Mouse (Mus musculus) testis, adult 2 months (tissue): ENCODE results near the gene Ctdnep1. TPM values are rescaled to one million over a fixed set of nuclear protein-coding genes. Genes with fewer than 3 reads are reported as not detected.
A peak's percentile ranks its signal among the peaks of the same experiment; 100 is the strongest.

Experiments used
- H3K27ac ChIP-seq: fragments of 200-500 bp; 2 replicates; pipeline ENCODE4 v1.5.1; 2012; ENCODE audit warnings: low read depth, low read length; ENCODE audit not compliant: control insufficient read depth, insufficient read depth
- H3K27me3 ChIP-seq: fragments of 200-500 bp; 2 replicates; pipeline ENCODE4 v1.6.1; 2012; ENCODE audit warnings: mild to moderate bottlenecking, low read length, moderate library complexity; ENCODE audit not compliant: control insufficient read depth, insufficient read depth
- H3K36me3 ChIP-seq: fragments of 200-500 bp; 2 replicates; pipeline ENCODE4 v1.6.1; 2012; ENCODE audit warnings: mild to moderate bottlenecking, low read length; ENCODE audit not compliant: control insufficient read depth, insufficient read depth
- H3K4me1 ChIP-seq: fragments of 200-500 bp; 2 replicates; pipeline ENCODE4 v1.6.1; 2012; ENCODE audit warnings: low read length; ENCODE audit not compliant: control insufficient read depth, insufficient read depth
- H3K4me3 ChIP-seq: fragments of 200-500 bp; 2 replicates; pipeline ENCODE4 v1.5.1; 2012; ENCODE audit warnings: low read depth, mild to moderate bottlenecking, low read length, moderate library complexity, mixed read lengths; ENCODE audit not compliant: control insufficient read depth
- CTCF ChIP-seq: fragments of 200-500 bp; IDR thresholded peaks from 2 replicates; pipeline ENCODE4 v1.5.1; 2012; ENCODE audit warnings: low read depth, mild to moderate bottlenecking, inconsistent platforms, low read length, moderate library complexity; ENCODE audit not compliant: control insufficient read depth, insufficient read depth, insufficient replicate concordance
- POLR2A ChIP-seq: fragments of 200-500 bp; IDR thresholded peaks from 2 replicates; pipeline ENCODE4 v1.6.1; 2012; ENCODE audit warnings: low read depth, mild to moderate bottlenecking, inconsistent platforms, low read length, moderate library complexity; ENCODE audit not compliant: control insufficient read depth
- polyA plus RNA-seq: library from polyadenylated mRNA; depleted of rRNA; stranded (reverse); fragments of >200 nt; gene quantifications from 2 replicates; pipeline ENCODE4 v1.2.3, GENCODE M21; 2012

Gene Ctdnep1
- polyA plus RNA-seq, 1 experiment: 137 TPM

- TF ChIP-seq POLR2A (peak; percentile 87), CTCF (peak; percentile 13; the same call in 1 of the 2 replicates)
- peak within 1 kb of the TSS; percentile 82 for H3K4me3 ChIP-seq
- H3K27me3 ChIP-seq: no peaks in the 10 kb centered on the region
- peak within 1 kb of the TSS; percentile 88 for H3K27ac ChIP-seq
- H3K36me3 ChIP-seq: peaks cover 3% of the 10 kb centered on the region
- H3K4me1 ChIP-seq: peaks cover 20% of the 10 kb centered on the region
Measured at GRCm38 (mm10) chr11:70000396-70000898, 19.5 kb downstream of the Ctdnep1 start, which contains the start of gene Dvl2. Gene Dvl2, plus strand, starts transcription at chr11:70000595.

GRCm38 (mm10) chr11:70001159-70001558 lies 20.2 kb downstream of the Ctdnep1 start:
- peaks cover 20% of the 10 kb centered on the region for H3K4me1 ChIP-seq
- no peak for TF ChIP-seq CTCF
- H3K4me3 ChIP-seq: peak overlapping the region; percentile 80
- peaks cover 3% of the 10 kb centered on the region for H3K36me3 ChIP-seq
- H3K27ac ChIP-seq: peak overlapping the region; percentile 88
- H3K27me3 ChIP-seq: no peaks in the 10 kb centered on the region

- Histone ChIP-seq H3K4me1 (peaks cover 20% of the 10 kb centered on the region), H3K27me3 (no peaks in the 10 kb centered on the region), H3K4me3 (no peak overlapping the region), H3K27ac (no peak overlapping the region), H3K36me3 (peaks cover 3% of the 10 kb centered on the region)
- no peak for TF ChIP-seq POLR2A
- no peak for TF ChIP-seq CTCF
Measured at GRCm38 (mm10) chr11:70001865-70002264, 20.9 kb downstream of the Ctdnep1 start.

GRCm38 (mm10) chr11:70002471-70002870 lies 21.5 kb downstream of the Ctdnep1 start:
- TF ChIP-seq CTCF: no peak
- no peak for TF ChIP-seq POLR2A
- no peak overlapping the region for H3K27ac ChIP-seq
- no peak overlapping the region for H3K4me3 ChIP-seq
- peaks cover 18% of the 10 kb centered on the region for H3K4me1 ChIP-seq
- H3K27me3 ChIP-seq: no peaks in the 10 kb centered on the region
- peaks cover 3% of the 10 kb centered on the region for H3K36me3 ChIP-seq

- Histone ChIP-seq H3K4me1 (no peaks in the 10 kb centered on the region; the same call in 1 of the 2 replicates), H3K27me3 (no peaks in the 10 kb centered on the region), H3K27ac (no peak overlapping the region), H3K36me3 (peaks cover 6% of the 10 kb centered on the region), H3K4me3 (no peak overlapping the region)
- no peak; the same call in 1 of the 2 replicates for TF ChIP-seq CTCF
- TF ChIP-seq POLR2A: no peak
Measured at GRCm38 (mm10) chr11:70005521-70005920, 24.6 kb downstream of the Ctdnep1 start.

DNA sequence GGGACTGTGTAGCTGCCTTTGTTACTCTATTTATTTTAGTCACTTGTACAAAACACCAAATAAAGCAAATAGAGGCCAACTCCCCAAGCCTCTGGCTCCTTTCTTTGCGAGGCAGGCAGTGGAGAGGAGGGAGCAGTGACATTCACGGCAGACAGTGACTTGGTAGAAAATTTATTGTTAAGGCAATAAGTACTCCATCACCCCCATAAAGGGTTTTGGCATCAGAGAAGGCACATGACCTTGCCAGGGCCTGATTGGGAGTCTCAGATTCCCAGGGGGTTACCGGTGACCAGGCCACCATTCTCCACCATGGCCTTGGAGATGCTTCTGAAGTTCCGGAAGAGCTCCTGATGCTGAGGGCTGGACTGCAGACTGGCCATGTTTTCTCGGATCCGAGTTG lies 29.1 kb downstream of the Ctdnep1 start:
- Histone ChIP-seq H3K27ac (no peak overlapping the region), H3K4me3 (no peak overlapping the region), H3K36me3 (peaks cover 6% of the 10 kb centered on the region), H3K4me1 (peaks cover 7% of the 10 kb centered on the region), H3K27me3 (no peaks in the 10 kb centered on the region)
- TF ChIP-seq CTCF (no peak), POLR2A (no peak)

GRCm38 (mm10) chr11:70010548-70010947 lies 29.6 kb downstream of the Ctdnep1 start:
- TF ChIP-seq POLR2A (no peak), CTCF (no peak)
- Histone ChIP-seq H3K27me3 (no peaks in the 10 kb centered on the region), H3K36me3 (peaks cover 6% of the 10 kb centered on the region), H3K4me3 (no peak overlapping the region), H3K4me1 (peaks cover 9% of the 10 kb centered on the region), H3K27ac (no peak overlapping the region)
